Mouse (Mus musculus) kidney, adult 9 months (tissue): ENCODE results near the gene Ap4s1.
A peak's percentile ranks its signal among the peaks of the same experiment; 100 is the strongest.

Experiments used
- DNase-seq: peaks from one replicate; pipeline ENCODE4 v3.0.0; 2022

Gene Ap4s1

GRCm38 (mm10) chr12:51704572-51704971, 13.7 kb downstream of the Ap4s1 start:
- no peak for DNase-seq

GRCm38 (mm10) chr12:51705778-51706177, 14.9 kb downstream of the Ap4s1 start:
- no peak for DNase-seq

GRCm38 (mm10) chr12:51706673-51707235, 15.9 kb downstream of the Ap4s1 start:
- DNase-seq = peak; percentile 86

- no peak for DNase-seq
Observed at GRCm38 (mm10) chr12:51708941-51709686, 18.3 kb downstream of the Ap4s1 start.

- DNase-seq = no peak
Observed at GRCm38 (mm10) chr12:51709741-51710140, 18.9 kb downstream of the Ap4s1 start.

GRCm38 (mm10) chr12:51710154-51710553, 19.3 kb downstream of the Ap4s1 start:
- no peak for DNase-seq

GRCm38 (mm10) chr12:51712685-51713084, 21.9 kb downstream of the Ap4s1 start:
- DNase-seq = peak; percentile 69

- DNase-seq = no peak
Observed at GRCm38 (mm10) chr12:51718617-51719016, 27.8 kb downstream of the Ap4s1 start.

GRCm38 (mm10) chr12:51721836-51722235, 31.0 kb downstream of the Ap4s1 start:
- no peak for DNase-seq

GRCm38 (mm10) chr12:51729058-51729457, 38.2 kb downstream of the Ap4s1 start:
- peak; percentile 53 for DNase-seq

- DNase-seq = no peak
Observed at GRCm38 (mm10) chr12:51729827-51730226, 39.0 kb downstream of the Ap4s1 start.

GRCm38 (mm10) chr12:51734605-51735211, 43.9 kb downstream of the Ap4s1 start:
- DNase-seq = no peak

GRCm38 (mm10) chr12:51735840-51736271, 45.0 kb downstream of the Ap4s1 start:
- no peak for DNase-seq

- DNase-seq = no peak
Observed at GRCm38 (mm10) chr12:51736381-51736780, 45.5 kb downstream of the Ap4s1 start.

- DNase-seq = no peak
Observed at GRCm38 (mm10) chr12:51736807-51737206, 46.0 kb downstream of the Ap4s1 start.

GRCm38 (mm10) chr12:51741690-51742089, 50.9 kb downstream of the Ap4s1 start:
- DNase-seq = peak; percentile 62

- DNase-seq = no peak
Observed at GRCm38 (mm10) chr12:51744957-51745356, 54.1 kb downstream of the Ap4s1 start.

GRCm38 (mm10) chr12:51747348-51747747, 56.5 kb downstream of the Ap4s1 start:
- DNase-seq = no peak

- no peak for DNase-seq
Observed at GRCm38 (mm10) chr12:51755938-51756598, 65.2 kb downstream of the Ap4s1 start.

- no peak for DNase-seq
Observed at GRCm38 (mm10) chr12:51756599-51756961, 65.7 kb downstream of the Ap4s1 start.

- DNase-seq = peak; percentile 55
Observed at GRCm38 (mm10) chr12:51759374-51759773, 68.5 kb downstream of the Ap4s1 start.

GRCm38 (mm10) chr12:51767454-51767853, 76.6 kb downstream of the Ap4s1 start:
- DNase-seq = no peak

- no peak for DNase-seq
Observed at GRCm38 (mm10) chr12:51768702-51769101, 77.9 kb downstream of the Ap4s1 start.

GRCm38 (mm10) chr12:51784842-51785241, 94.0 kb downstream of the Ap4s1 start:
- no peak for DNase-seq
